Mouse (Mus musculus): Measurements from ENCODE around the gene Tbc1d12.

- TF ChIP-seq HCFC1 (IDR thresholded peaks at IDR 0.05; ENCODE audit: borderline replicate concordance, insufficient read depth, low read length) (no peak), MAFK (IDR thresholded peaks at IDR 0.05; ENCODE audit: insufficient read depth, low read depth, low read length) (no peak), ZC3H11A (IDR thresholded peaks at IDR 0.05; ENCODE audit: borderline replicate concordance, low read depth, low read length) (no peak), ZNF384 (IDR thresholded peaks at IDR 0.05; ENCODE audit: low read depth, low read length) (no peak), CHD2 (IDR thresholded peaks at IDR 0.05; ENCODE audit: low read depth, low read length) (no peak)
Measured at GRCm38 (mm10) chr19:38818191-38818590, 18.2 kb upstream of the Tbc1d12 start.

All from ES-E14 (cell line).